Mouse (Mus musculus): ENCODE measurements around the gene Gm42688. TPM values are rescaled to one million over a fixed set of nuclear protein-coding genes. Genes with fewer than 3 reads are reported as not detected.
A peak's percentile ranks its signal among the peaks of the same experiment; 100 is the strongest.

Gm42688 gene
- total RNA-seq (2014; rRNA removed), result 1.4 and 1.8 TPM in 2 replicates
- polyA plus RNA-seq (2012; rRNA removed), result 2.0 and 2.5 TPM in 2 replicates

- DNase-seq (ENCODE audit: extremely low read depth, low read depth, low spot score), result peak; percentile 90
- H3K4me1 ChIP-seq (ENCODE audit: control insufficient read depth, insufficient read depth, low read length), result peaks cover 11% of the 10 kb centered on the region
Measured at GRCm38 (mm10) chr6:83101316-83101687, at the start of gene Gm42688, which contains the start of gene Ccdc142. Gene Gm42688, plus strand, starts transcription at chr6:83101617. Gene Ccdc142, plus strand, starts transcription at chr6:83101601.

DNA sequence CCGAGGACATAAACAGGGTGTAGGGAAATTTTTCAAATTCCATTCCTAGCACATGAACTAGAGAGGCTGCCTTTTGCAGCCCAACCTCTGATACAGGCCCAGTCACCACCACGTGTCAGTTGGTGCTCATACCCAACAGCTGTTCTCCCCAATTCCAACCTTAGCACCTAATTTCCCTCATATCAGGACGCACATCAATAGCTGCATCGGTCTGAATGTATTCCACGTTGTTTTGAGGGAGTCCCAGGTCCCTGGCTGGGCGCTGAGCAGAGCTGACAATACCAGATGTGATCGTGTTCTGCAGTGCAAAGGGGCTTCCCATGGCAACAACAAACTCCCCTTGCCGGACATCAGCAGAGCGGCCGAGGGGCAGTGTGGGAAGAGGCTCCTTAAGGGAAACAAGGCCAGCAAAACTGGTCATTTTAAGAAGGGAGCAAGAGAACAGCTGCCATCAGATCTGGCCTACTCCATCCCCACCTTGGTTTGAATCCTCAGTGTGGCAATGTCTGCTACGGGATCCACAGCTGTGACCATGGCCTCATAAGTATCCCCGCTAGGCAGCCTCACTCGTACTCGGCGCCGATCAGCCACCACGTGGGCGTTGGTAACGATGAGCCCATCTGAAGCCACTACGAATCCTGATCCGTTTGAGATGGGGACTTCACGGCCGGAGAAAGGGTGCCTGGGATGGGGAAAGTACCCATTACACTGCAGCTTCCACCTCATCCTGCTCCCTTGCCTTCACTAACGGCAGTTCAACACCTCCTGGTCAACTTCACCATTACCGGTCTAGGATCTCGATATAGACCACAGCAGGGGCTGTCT is 48.1 kb upstream of the Gm42688 start:
- WGBS, result 14% methylated on average over 26 of the region's 26 CpGs
- H3K27me3 ChIP-seq (ENCODE audit: control insufficient read depth, insufficient read depth, low read length), result no peaks in the 10 kb centered on the region
- peaks cover 8% of the 10 kb centered on the region for H3K36me3 ChIP-seq (ENCODE audit: control insufficient read depth, insufficient read depth, low read length)
- peak overlapping the region; percentile 92 for H3K4me3 ChIP-seq (ENCODE audit: insufficient read depth, low read depth, low read length)
- peak overlapping the region; percentile 71 for H3K9ac ChIP-seq (ENCODE audit: low read depth, low read length)
- TF ChIP-seq CTCF (IDR thresholded peaks at IDR 0.05; ENCODE audit: low read depth, low read length) (no peak), POLR2A (IDR thresholded peaks at IDR 0.05; ENCODE audit: extremely low read depth, insufficient read depth, low read length) (no peak)
- peaks cover 16% of the 10 kb centered on the region for H3K4me1 ChIP-seq (ENCODE audit: control insufficient read depth, insufficient read depth, low read length)
- peaks cover 17% of the 10 kb centered on the region; the same call in 1 of the 2 replicates for H3K79me2 ChIP-seq (ENCODE audit: control insufficient read depth, insufficient read depth, low read length)
- no peak overlapping the region for H3K27ac ChIP-seq (replicated peaks; ENCODE audit: insufficient read depth, low read depth, low read length)
- DNase-seq (ENCODE audit: extremely low read depth, low read depth, low spot score), result no peak

More at GRCm38 (mm10) chr6:83101316-83101687, at the start of gene Gm42688, which contains the start of gene Ccdc142:
- H3K79me2 ChIP-seq (ENCODE audit: control insufficient read depth, insufficient read depth, low read length), result no peaks in the 10 kb centered on the region
- TF ChIP-seq CTCF (IDR thresholded peaks at IDR 0.05; ENCODE audit: low read depth, low read length) (peak; percentile 64), POLR2A (IDR thresholded peaks at IDR 0.05; ENCODE audit: extremely low read depth, insufficient read depth, low read length) (peak; percentile 66; the same call in 1 of the 2 replicates)
- WGBS, result 1% methylated on average over 25 of the region's 25 CpGs
- H3K36me3 ChIP-seq (ENCODE audit: control insufficient read depth, insufficient read depth, low read length), result no peaks in the 10 kb centered on the region
- H3K9ac ChIP-seq (ENCODE audit: low read depth, low read length), result peak within 1 kb of the TSS; percentile 81
- H3K27me3 ChIP-seq (ENCODE audit: control insufficient read depth, insufficient read depth, low read length), result no peaks in the 10 kb centered on the region
- peak within 1 kb of the TSS; percentile 53 for H3K27ac ChIP-seq (replicated peaks; ENCODE audit: insufficient read depth, low read depth, low read length)
- peak within 1 kb of the TSS; percentile 67 for H3K4me3 ChIP-seq (ENCODE audit: insufficient read depth, low read depth, low read length)

DNA sequence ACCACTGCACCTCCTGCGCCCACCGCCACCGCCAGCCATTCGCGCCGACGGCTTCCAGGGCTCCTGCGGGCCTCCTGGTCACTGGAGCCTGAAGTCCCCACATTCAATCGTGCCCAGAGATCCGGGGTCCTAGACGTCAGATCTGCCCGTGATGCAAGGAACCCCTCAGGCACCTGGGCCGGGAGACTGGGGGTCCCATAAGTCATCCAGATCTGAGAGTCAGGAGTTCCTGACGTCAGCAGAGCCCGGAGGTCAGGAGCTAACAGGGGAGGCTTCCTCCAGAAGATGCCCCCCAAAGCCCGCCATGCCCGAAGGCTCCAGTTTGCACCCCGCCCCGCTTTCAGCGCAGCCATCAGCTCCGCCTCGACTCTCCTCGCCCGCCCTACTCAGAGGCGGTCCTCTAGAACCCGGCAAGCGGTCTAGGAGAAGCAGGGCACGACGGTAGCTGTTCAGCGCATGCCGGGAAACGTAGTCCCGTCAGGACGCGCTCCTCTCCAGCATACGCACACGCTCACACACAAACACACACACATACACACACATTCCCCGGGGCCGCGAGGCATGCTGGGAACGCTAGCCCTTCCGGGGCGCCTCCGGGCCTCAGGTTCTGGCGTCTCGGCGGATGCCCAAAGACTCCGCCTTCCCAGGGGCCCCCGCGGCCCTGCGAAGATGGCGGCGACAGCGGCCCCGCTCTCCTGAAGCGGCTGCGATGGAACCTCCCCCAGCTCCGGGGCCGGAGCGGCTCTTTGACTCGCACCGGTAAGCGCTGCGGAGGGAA is 47.2 kb upstream of the Gm42688 start, which contains the start of gene Aup1:
Gene Aup1, plus strand, starts transcription at position 448 of the 778 bp plus-strand sequence.
- peak; percentile 97 for DNase-seq (ENCODE audit: extremely low read depth, low read depth, low spot score)

DNA sequence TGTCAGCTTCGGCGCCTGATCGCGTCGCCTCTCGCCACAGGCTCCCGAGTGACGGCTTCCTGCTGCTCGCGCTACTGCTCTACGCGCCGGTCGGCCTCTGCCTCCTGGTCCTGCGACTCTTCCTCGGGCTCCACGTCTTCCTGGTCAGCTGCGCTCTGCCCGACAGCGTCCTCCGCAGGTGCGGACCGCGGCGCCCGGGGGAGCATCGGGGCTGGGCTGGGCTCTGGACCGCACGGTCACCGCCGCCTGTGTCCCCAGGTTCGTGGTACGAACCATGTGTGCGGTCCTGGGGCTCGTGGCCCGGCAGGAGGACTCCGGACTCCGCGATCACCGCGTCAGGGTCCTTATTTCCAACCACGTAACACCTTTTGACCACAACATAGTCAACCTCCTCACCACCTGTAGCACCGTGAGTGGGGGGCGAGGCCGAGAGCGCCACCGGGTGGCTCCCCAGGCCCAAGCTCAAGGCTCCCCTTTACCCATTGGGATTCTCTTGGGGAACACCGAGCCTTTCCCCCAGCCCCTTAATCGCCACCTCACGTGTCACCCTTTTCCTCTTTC is 46.5 kb upstream of the Gm42688 start, which contains the start of gene Htra2:
Gene Htra2, minus strand, starts transcription at position 403 of the 561 bp plus-strand sequence.
- H3K27ac ChIP-seq (replicated peaks; ENCODE audit: insufficient read depth, low read depth, low read length), result peak within 1 kb of the TSS; percentile 76
- H3K36me3 ChIP-seq (ENCODE audit: control insufficient read depth, insufficient read depth, low read length), result peaks cover 8% of the 10 kb centered on the region
- under 1% methylated on average over 48 of the region's 50 CpGs for WGBS
- no peak for DNase-seq (ENCODE audit: extremely low read depth, low read depth, low spot score)
- no peaks in the 10 kb centered on the region for H3K27me3 ChIP-seq (ENCODE audit: control insufficient read depth, insufficient read depth, low read length)
- peaks cover 17% of the 10 kb centered on the region for H3K4me1 ChIP-seq (ENCODE audit: control insufficient read depth, insufficient read depth, low read length)
- H3K79me2 ChIP-seq (ENCODE audit: control insufficient read depth, insufficient read depth, low read length), result peaks cover 17% of the 10 kb centered on the region; the same call in 1 of the 2 replicates
- peak within 1 kb of the TSS; percentile 97 for H3K9ac ChIP-seq (ENCODE audit: low read depth, low read length)
- peak within 1 kb of the TSS; percentile 92 for H3K4me3 ChIP-seq (ENCODE audit: insufficient read depth, low read depth, low read length)
- TF ChIP-seq CTCF (IDR thresholded peaks at IDR 0.05; ENCODE audit: low read depth, low read length) (peak; percentile 42), POLR2A (IDR thresholded peaks at IDR 0.05; ENCODE audit: extremely low read depth, insufficient read depth, low read length) (no peak)

More for the DNA sequence above, 47.2 kb upstream of the Gm42688 start, which contains the start of gene Aup1:
- no peaks in the 10 kb centered on the region for H3K27me3 ChIP-seq (ENCODE audit: control insufficient read depth, insufficient read depth, low read length)
- H3K4me1 ChIP-seq (ENCODE audit: control insufficient read depth, insufficient read depth, low read length), result peaks cover 17% of the 10 kb centered on the region
- peak within 1 kb of the TSS; percentile 97 for H3K9ac ChIP-seq (ENCODE audit: low read depth, low read length)
- WGBS, result under 1% methylated on average over 64 of the region's 64 CpGs
- peaks cover 8% of the 10 kb centered on the region for H3K36me3 ChIP-seq (ENCODE audit: control insufficient read depth, insufficient read depth, low read length)
- TF ChIP-seq CTCF (IDR thresholded peaks at IDR 0.05; ENCODE audit: low read depth, low read length) (no peak), POLR2A (IDR thresholded peaks at IDR 0.05; ENCODE audit: extremely low read depth, insufficient read depth, low read length) (peak; percentile 76)
- H3K79me2 ChIP-seq (ENCODE audit: control insufficient read depth, insufficient read depth, low read length), result peaks cover 17% of the 10 kb centered on the region; the same call in 1 of the 2 replicates
- peak within 1 kb of the TSS; percentile 92 for H3K4me3 ChIP-seq (ENCODE audit: insufficient read depth, low read depth, low read length)
- H3K27ac ChIP-seq (replicated peaks; ENCODE audit: insufficient read depth, low read depth, low read length), result peak within 1 kb of the TSS; percentile 76

GRCm38 (mm10) chr6:83057790-83058189 is 43.6 kb upstream of the Gm42688 start, which contains the start of gene Dqx1:
Gene Dqx1, plus strand, starts transcription at chr6:83057844.
- peak; percentile 85 for DNase-seq (ENCODE audit: extremely low read depth, low read depth, low spot score)
- 14% methylated on average over 3 of the region's 3 CpGs for WGBS

More at GRCm38 (mm10) chr6:83057790-83058189, 43.6 kb upstream of the Gm42688 start, which contains the start of gene Dqx1:
- TF ChIP-seq POLR2A (IDR thresholded peaks at IDR 0.05; ENCODE audit: extremely low read depth, insufficient read depth, low read length) (0 out of 2 replicates have a peak, but pooled peaks have one; percentile 25), CTCF (IDR thresholded peaks at IDR 0.05; ENCODE audit: low read depth, low read length) (no peak)
- Histone ChIP-seq H3K9ac (ENCODE audit: low read depth, low read length) (no peak within 1 kb of the TSS; the same call in 1 of the 2 replicates), H3K79me2 (ENCODE audit: control insufficient read depth, insufficient read depth, low read length) (peaks cover 17% of the 10 kb centered on the region; the same call in 1 of the 2 replicates), H3K27ac (replicated peaks; ENCODE audit: insufficient read depth, low read depth, low read length) (peak within 1 kb of the TSS; percentile 40), H3K4me1 (ENCODE audit: control insufficient read depth, insufficient read depth, low read length) (peaks cover 17% of the 10 kb centered on the region), H3K4me3 (ENCODE audit: insufficient read depth, low read depth, low read length) (peak within 1 kb of the TSS; percentile 1; the same call in 1 of the 2 replicates), H3K36me3 (ENCODE audit: control insufficient read depth, insufficient read depth, low read length) (peaks cover 8% of the 10 kb centered on the region), H3K27me3 (ENCODE audit: control insufficient read depth, insufficient read depth, low read length) (no peaks in the 10 kb centered on the region)

Data from liver, adult 2 months (tissue).